Mouse (Mus musculus) midbrain, embryonic 13.5 days (tissue): ENCODE data around the gene Cfap77. TPM values are rescaled to one million over a fixed set of nuclear protein-coding genes. Genes with fewer than 3 reads are reported as not detected.

Experiments used
- ATAC-seq: fragments of 200-750 bp; cut with Nextera tagmentation; 2 replicates; pipeline ENCODE4 v1.8.0; 2017; ENCODE audit warnings: mild to moderate bottlenecking, moderate TSS enrichment, moderate library complexity
- H3K27ac ChIP-seq: fragments of 300-500 bp; sonication (generic); 2 replicates; pipeline ENCODE4 v1.5.1; 2015; ENCODE audit warnings: inconsistent platforms, mild to moderate bottlenecking, moderate library complexity
- H3K27me3 ChIP-seq: fragments of 300-500 bp; sonication (generic); 2 replicates; pipeline ENCODE4 v1.6.1; 2015; ENCODE audit warnings: mild to moderate bottlenecking, inconsistent platforms
- H3K36me3 ChIP-seq: fragments of 300-500 bp; sonication (generic); 2 replicates; pipeline ENCODE4 v1.6.1; 2015; ENCODE audit warnings: mild to moderate bottlenecking, inconsistent platforms
- H3K4me1 ChIP-seq: fragments of 300-500 bp; sonication (generic); replicated peaks from 2 replicates; pipeline ENCODE4 v1.6.1; 2015; ENCODE audit warnings: inconsistent platforms
- H3K4me2 ChIP-seq: fragments of 300-500 bp; sonication (generic); replicated peaks from 2 replicates; pipeline ENCODE4 v1.6.1; 2015; ENCODE audit warnings: moderate library complexity, mild to moderate bottlenecking, inconsistent platforms
- H3K4me3 ChIP-seq: fragments of 300-500 bp; sonication (generic); replicated peaks from 2 replicates; pipeline ENCODE4 v1.5.1; 2015; ENCODE audit warnings: mild to moderate bottlenecking, inconsistent platforms
- H3K9ac ChIP-seq: fragments of 300-500 bp; sonication (generic); replicated peaks from 2 replicates; pipeline ENCODE4 v1.6.1; 2015; ENCODE audit warnings: mild to moderate bottlenecking, inconsistent platforms
- H3K9me3 ChIP-seq: fragments of 300-500 bp; sonication (generic); 2 replicates; pipeline ENCODE4 v1.6.1; 2016; ENCODE audit warnings: mild to moderate bottlenecking, inconsistent platforms
- WGBS: fragments of 180-500 bp; shearing (Covaris S2); methylation state at CpG from one replicate; pipeline ENCODE4 v1.1.7; 2015; 5-methylcytosine and 5-hydroxymethylcytosine counted together
- polyA plus RNA-seq: library from polyadenylated mRNA; unstranded; fragments of >200 nt; fragmentation: Nextera tagmentation; extraction: Ambion mirVana; gene quantifications from 2 replicates; pipeline ENCODE4 v1.2.1, GENCODE M21; 2015

Gene Cfap77
- polyA plus RNA-seq, 1 experiment from 2014 or later: 0.48 TPM

DNA sequence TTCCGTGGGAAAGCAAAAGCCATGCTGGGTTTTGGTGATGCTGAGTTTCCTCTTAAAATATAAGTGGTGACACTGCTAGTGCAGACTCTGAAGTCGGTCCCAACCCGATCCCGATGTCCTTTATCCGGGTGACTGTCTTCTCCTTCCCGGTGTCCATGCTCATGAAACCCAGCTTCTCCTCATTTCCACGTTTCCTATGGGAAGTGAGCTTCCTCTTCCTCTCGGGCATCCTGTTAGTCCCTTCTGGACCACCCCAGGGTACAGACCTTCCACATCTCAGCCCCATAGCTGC, 13.4 kb downstream of the Cfap77 start:
- Histone ChIP-seq H3K9ac (no peak overlapping the region), H3K27ac (peak overlapping the region; percentile 78), H3K4me3 (no peak overlapping the region), H3K36me3 (no peaks in the 10 kb centered on the region), H3K9me3 (no peaks in the 10 kb centered on the region), H3K27me3 (peaks cover 73% of the 10 kb centered on the region), H3K4me1 (peaks cover 41% of the 10 kb centered on the region), H3K4me2 (no peak overlapping the region)
- 0 out of 2 replicates have a peak, but pooled peaks have one; percentile 29 for ATAC-seq
- 11% methylated on average over 8 of the region's 8 CpGs for whole genome bisulfite sequencing

GRCm38 (mm10) chr2:29040594-29041476, 14.0 kb downstream of the Cfap77 start:
- Histone ChIP-seq H3K4me1 (peaks cover 36% of the 10 kb centered on the region), H3K9ac (peak overlapping the region; percentile 45; the same call in 1 of the 2 replicates), H3K9me3 (no peaks in the 10 kb centered on the region), H3K4me3 (no peak overlapping the region), H3K36me3 (no peaks in the 10 kb centered on the region), H3K4me2 (peak overlapping the region; percentile 32), H3K27me3 (peaks cover 76% of the 10 kb centered on the region), H3K27ac (peak overlapping the region; percentile 78)
- WGBS: 2% methylated on average over 18 of the region's 18 CpGs
- ATAC-seq: peak; percentile 67

- 16% methylated on average over 5 of the region's 5 CpGs for WGBS
These were observed 15.1 kb downstream of the Cfap77 start for GRCm38 (mm10) chr2:29039741-29040140.

GRCm38 (mm10) chr2:29035698-29036097, 19.2 kb downstream of the Cfap77 start:
- Histone ChIP-seq H3K4me2 (no peak overlapping the region), H3K27me3 (peaks cover 63% of the 10 kb centered on the region), H3K9me3 (no peaks in the 10 kb centered on the region), H3K27ac (no peak overlapping the region), H3K9ac (no peak overlapping the region), H3K4me3 (no peak overlapping the region), H3K36me3 (no peaks in the 10 kb centered on the region), H3K4me1 (peaks cover 40% of the 10 kb centered on the region)
- WGBS: 56% methylated on average over 8 of the region's 8 CpGs
- ATAC-seq: no peak

More at GRCm38 (mm10) chr2:29039741-29040140, 15.1 kb downstream of the Cfap77 start:
- Histone ChIP-seq H3K27me3 (peaks cover 70% of the 10 kb centered on the region), H3K36me3 (no peaks in the 10 kb centered on the region), H3K9me3 (no peaks in the 10 kb centered on the region), H3K4me3 (no peak overlapping the region), H3K4me2 (no peak overlapping the region), H3K27ac (peak overlapping the region; percentile 78), H3K4me1 (peaks cover 31% of the 10 kb centered on the region), H3K9ac (no peak overlapping the region)
- ATAC-seq: no peak

DNA sequence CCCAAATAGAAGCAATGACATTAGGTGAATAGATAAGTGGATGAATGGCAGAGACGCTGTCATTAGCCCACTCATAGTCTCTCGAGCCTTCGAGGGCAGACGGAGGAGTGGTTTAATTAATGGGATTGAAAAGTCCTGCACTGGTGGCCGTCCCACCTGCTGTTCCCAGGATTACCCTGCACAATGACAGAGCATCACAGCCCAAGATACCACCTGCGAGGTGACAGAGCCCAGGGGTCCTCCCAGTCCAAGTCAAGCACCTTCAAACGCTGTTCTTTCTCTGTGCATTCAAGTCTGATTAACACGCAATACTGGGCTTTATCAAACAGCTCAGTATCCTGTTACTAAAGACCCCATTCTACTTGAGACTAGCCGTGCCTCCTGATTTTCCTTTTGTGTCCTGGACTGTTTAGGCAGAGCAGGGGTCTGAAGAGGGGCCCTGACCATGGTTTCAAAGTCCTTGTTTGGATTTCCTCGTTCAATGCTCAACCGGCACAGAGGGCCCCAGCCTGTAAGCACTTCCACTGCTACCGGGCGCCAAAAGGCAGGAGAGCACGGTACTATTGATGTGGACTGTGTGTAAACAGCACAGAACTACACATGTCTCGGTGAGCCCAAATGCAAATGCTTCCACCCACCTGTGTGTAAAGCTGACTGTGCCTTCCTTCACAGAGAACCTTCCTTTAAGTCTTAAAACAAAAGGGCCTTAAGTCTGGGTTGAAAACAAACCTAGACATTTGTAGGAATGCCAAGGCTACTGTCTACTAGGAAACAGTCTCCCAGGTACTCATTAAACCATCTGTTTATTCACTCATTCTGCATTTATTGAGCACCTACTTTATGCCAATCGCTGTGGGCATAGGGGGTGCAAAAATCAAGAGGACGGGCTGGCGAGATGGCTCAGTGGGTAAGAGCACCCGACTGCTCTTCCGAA, 20.1 kb downstream of the Cfap77 start:
- ATAC-seq: peak; percentile 53; the same call in 1 of the 2 replicates
- H3K4me2 ChIP-seq: no peak overlapping the region
- no peak overlapping the region for H3K4me3 ChIP-seq
- H3K4me1 ChIP-seq: peaks cover 39% of the 10 kb centered on the region
- H3K27me3 ChIP-seq: peaks cover 65% of the 10 kb centered on the region
- 29% methylated on average over 20 of the region's 20 CpGs for WGBS
- H3K9me3 ChIP-seq: no peaks in the 10 kb centered on the region
- no peaks in the 10 kb centered on the region for H3K36me3 ChIP-seq
- no peak overlapping the region for H3K9ac ChIP-seq
- H3K27ac ChIP-seq: no peak overlapping the region

DNA sequence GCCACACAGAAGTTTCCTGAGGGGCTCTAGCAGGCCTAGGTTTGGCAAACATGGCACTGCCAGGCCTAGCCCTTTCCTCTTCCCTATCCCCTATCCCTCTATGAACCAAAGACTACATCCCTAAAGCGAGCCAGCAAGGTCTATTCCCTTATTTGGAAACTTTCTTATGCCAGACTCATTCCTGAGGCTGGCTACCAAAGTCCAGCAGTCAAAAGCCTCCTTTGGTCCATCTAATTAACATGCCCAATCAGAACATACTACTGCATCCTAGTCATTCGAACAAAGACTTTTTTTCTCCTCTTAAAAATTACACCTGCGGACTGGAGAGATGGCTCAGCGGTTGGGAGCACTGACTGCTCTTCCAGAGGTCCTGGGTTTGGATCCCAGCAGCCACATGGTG, 22.9 kb downstream of the Cfap77 start:
- H3K27ac ChIP-seq: no peak overlapping the region
- WGBS: 95% methylated on average over 4 of the region's 4 CpGs
- no peak overlapping the region for H3K4me2 ChIP-seq
- no peak overlapping the region for H3K9ac ChIP-seq
- peaks cover 37% of the 10 kb centered on the region for H3K4me1 ChIP-seq
- H3K4me3 ChIP-seq: no peak overlapping the region
- H3K27me3 ChIP-seq: peaks cover 54% of the 10 kb centered on the region
- no peaks in the 10 kb centered on the region for H3K9me3 ChIP-seq
- H3K36me3 ChIP-seq: no peaks in the 10 kb centered on the region
- ATAC-seq: no peak

DNA sequence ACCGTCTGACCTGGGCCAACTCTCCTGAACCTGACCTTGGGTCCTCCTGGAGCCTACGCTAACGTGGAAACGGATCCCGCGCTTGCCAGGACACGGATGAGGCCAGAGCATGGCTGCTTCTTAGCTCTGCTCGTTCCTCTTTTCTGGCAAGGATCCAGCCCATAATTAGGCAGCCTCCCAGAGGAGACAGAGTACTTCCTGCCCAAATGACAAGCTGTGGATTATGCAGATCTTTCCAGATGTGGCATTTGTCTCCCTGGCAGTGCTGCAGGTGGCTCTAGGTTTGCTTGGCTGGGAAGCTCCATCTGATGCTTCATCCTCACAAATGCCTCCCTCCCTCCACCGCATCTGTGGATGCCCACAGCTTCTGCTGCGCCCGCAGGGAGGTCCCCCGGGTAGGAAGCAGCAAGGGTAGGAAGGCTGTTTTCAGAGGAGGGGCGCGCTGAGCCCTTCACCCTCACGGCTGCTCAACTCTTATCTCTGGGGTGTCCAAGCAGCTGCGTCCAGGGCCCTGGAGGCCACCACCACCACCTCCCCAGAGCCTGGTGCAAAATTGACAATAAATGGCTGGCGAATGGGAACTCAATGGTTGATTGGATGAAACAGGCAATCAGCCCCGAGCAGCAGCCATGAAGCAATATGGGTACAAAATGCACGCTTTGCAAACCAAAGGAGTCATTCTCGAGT, 24.7 kb downstream of the Cfap77 start:
- Histone ChIP-seq H3K27ac (peak overlapping the region; percentile 44), H3K4me2 (0 out of 2 replicates have a peak overlapping the region, but pooled peaks have one; percentile 9), H3K9ac (no peak overlapping the region; the same call in 1 of the 2 replicates), H3K4me3 (no peak overlapping the region), H3K27me3 (peaks cover 44% of the 10 kb centered on the region), H3K9me3 (no peaks in the 10 kb centered on the region), H3K4me1 (peaks cover 37% of the 10 kb centered on the region), H3K36me3 (no peaks in the 10 kb centered on the region)
- WGBS: 34% methylated on average over 20 of the region's 20 CpGs
- peak; percentile 71 for ATAC-seq

DNA sequence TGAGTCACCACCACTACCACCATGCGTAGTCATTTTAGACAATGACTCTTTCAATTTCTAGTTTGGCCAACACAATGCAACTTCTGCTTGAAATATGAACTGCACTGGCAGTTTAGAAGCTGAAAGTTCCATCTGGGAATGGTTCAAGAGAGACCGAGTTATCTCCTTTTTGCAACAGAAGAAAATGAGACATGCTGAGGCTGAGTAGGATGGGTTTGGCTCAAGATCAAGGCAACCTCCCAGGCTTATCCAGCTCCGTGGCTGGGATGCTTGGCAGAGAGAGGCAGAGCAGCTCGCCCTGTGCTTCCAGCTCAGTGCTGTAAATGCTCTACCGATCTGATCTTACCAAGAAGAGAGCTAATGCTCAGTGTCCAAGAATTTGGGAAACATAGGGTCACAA, 29.6 kb downstream of the Cfap77 start:
- no peak overlapping the region for H3K4me2 ChIP-seq
- H3K9me3 ChIP-seq: no peaks in the 10 kb centered on the region
- 88% methylated on average over 5 of the region's 5 CpGs for WGBS
- H3K4me1 ChIP-seq: peaks cover 9% of the 10 kb centered on the region
- H3K27me3 ChIP-seq: peaks cover 21% of the 10 kb centered on the region
- H3K4me3 ChIP-seq: no peak overlapping the region
- no peak for ATAC-seq
- H3K9ac ChIP-seq: no peak overlapping the region
- H3K27ac ChIP-seq: no peak overlapping the region
- no peaks in the 10 kb centered on the region for H3K36me3 ChIP-seq

GRCm38 (mm10) chr2:29023001-29023400, 31.9 kb downstream of the Cfap77 start:
- H3K4me2 ChIP-seq: no peak overlapping the region
- H3K9ac ChIP-seq: no peak overlapping the region
- no peaks in the 10 kb centered on the region for H3K36me3 ChIP-seq
- 96% methylated on average over 7 of the region's 7 CpGs for WGBS
- H3K27me3 ChIP-seq: peaks cover 9% of the 10 kb centered on the region; the same call in 1 of the 2 replicates
- H3K27ac ChIP-seq: no peak overlapping the region
- no peak overlapping the region for H3K4me3 ChIP-seq
- no peak for ATAC-seq
- no peaks in the 10 kb centered on the region; the same call in 1 of the 2 replicates for H3K4me1 ChIP-seq
- no peaks in the 10 kb centered on the region for H3K9me3 ChIP-seq

GRCm38 (mm10) chr2:29021025-29021424, 33.8 kb downstream of the Cfap77 start:
- Histone ChIP-seq H3K4me1 (peaks cover 16% of the 10 kb centered on the region), H3K9me3 (no peaks in the 10 kb centered on the region), H3K9ac (no peak overlapping the region), H3K27ac (no peak overlapping the region), H3K4me3 (no peak overlapping the region), H3K36me3 (no peaks in the 10 kb centered on the region), H3K4me2 (no peak overlapping the region), H3K27me3 (peaks cover 6% of the 10 kb centered on the region; the same call in 1 of the 2 replicates)
- 75% methylated on average over 17 of the region's 17 CpGs for WGBS
- no peak for ATAC-seq

GRCm38 (mm10) chr2:29018680-29019079, 36.2 kb downstream of the Cfap77 start:
- 48% methylated on average over 5 of the region's 5 CpGs for WGBS
- no peak for ATAC-seq

More at GRCm38 (mm10) chr2:29018680-29019079, 36.2 kb downstream of the Cfap77 start:
- H3K4me1 ChIP-seq: peaks cover 19% of the 10 kb centered on the region
- no peak overlapping the region for H3K27ac ChIP-seq
- no peaks in the 10 kb centered on the region for H3K36me3 ChIP-seq
- no peak overlapping the region for H3K9ac ChIP-seq
- no peaks in the 10 kb centered on the region for H3K9me3 ChIP-seq
- H3K4me2 ChIP-seq: no peak overlapping the region
- H3K4me3 ChIP-seq: no peak overlapping the region
- peaks cover 11% of the 10 kb centered on the region; the same call in 1 of the 2 replicates for H3K27me3 ChIP-seq
